Mouse (Mus musculus) gastrocnemius, adult 18-20 months (tissue): ENCODE data around the gene Capn1. TPM values are rescaled to one million over a fixed set of nuclear protein-coding genes. Genes with fewer than 3 reads are reported as not detected.

Source experiments
- DNase-seq: peaks from one replicate; pipeline ENCODE4 v3.0.0; 2021; ENCODE audit warnings: low spot score
- total RNA-seq, 2 experiments: library from RNA; stranded (reverse); gene quantifications; 2 replicates each; pipeline ENCODE4 v1.2.3; 2021

The Capn1 gene
- total RNA-seq, 2 experiments from 2014 or later, result 89.8 to 91.1 TPM

DNA sequence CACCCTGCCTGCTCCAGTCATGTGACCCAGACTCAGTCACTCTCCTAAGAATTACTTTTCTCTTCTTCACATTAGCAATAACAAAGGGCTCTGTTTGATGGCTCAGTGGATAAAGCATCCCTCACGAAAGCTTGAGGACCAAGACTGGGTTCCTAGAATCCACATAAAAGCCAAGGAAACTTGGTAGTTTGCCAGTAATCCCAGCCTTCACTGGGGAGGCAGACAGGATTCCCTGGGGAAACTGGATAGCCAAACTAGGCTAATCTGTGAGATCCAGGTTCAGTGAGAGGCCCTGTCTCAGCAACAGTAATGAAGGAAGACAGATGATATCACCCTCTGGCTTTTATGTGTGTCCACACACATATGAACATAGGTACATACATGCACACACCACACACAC lies 24.8 kb downstream of the Capn1 start:
- DNase-seq, result no peak

DNA sequence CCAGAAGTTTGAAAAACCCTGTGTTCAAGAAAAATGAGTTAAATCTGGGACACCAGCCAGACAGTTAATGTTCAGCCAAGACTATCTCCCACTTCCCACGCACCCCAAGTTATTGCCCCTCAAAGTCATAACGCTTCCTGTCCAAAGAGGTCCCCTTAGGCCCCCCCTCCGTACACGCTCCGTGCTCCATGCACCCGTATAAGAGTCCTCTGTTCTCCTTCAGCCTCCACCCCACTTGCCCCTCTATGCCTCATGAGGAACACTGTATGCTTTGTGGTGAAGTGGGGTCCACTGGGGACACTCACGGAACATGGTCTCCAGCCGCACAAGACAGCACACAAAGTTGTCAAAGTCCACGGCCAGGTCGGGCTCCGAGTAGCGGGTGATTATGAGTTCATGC lies 25.7 kb downstream of the Capn1 start:
- no peak for DNase-seq

DNA sequence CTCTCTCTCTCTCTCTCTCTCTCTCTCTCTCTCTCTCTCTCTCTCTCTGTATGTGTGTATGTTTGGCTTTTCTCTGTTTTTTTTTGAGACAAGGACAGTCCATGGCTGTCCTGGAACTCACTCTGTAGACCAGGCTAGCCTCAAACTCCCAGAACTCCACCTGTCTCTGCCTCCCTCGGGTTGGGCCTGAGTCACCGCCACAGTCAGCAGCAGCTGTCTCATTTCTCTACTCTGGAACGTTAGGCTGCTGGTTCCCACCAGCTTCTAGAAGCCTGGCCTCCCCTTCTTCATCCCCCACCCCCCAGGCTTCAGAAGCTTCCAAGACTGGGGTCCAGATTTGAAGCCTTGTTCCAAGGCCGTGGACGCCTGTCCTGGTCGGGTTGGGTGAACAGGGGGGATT lies 26.1 kb downstream of the Capn1 start:
- no peak for DNase-seq

DNA sequence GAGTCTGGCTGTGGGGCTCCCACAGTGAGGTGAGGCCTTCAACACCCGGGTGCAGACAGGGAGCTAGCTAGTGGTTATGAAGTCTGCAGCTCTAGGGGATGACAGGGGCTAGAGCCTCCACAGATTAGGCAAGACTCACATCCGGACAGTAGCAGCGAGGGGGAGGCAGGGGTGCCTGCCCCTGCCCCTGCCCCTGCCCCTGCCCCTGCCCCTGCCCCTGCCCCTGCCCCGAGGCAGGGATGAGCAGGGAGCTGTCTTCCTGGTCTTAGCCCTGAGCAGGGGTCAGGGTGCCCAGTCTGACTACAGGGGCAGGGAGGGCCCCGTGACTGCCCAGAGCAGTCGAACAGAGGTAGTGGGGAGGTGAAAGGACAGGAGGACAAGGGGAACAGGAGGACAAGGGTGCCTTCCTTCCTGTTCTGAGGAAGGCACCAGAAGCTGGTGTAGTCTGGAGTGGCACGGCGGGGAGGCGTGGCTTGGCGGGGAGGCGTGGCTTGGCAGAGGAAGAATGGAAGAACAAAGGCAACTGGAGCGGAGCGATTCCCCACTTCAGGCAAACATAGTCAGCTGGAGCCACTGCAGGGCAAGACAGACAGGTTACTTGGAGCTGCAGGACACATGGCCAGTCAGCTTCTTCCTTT lies 26.8 kb downstream of the Capn1 start:
- DNase-seq, result peak; percentile 38

DNA sequence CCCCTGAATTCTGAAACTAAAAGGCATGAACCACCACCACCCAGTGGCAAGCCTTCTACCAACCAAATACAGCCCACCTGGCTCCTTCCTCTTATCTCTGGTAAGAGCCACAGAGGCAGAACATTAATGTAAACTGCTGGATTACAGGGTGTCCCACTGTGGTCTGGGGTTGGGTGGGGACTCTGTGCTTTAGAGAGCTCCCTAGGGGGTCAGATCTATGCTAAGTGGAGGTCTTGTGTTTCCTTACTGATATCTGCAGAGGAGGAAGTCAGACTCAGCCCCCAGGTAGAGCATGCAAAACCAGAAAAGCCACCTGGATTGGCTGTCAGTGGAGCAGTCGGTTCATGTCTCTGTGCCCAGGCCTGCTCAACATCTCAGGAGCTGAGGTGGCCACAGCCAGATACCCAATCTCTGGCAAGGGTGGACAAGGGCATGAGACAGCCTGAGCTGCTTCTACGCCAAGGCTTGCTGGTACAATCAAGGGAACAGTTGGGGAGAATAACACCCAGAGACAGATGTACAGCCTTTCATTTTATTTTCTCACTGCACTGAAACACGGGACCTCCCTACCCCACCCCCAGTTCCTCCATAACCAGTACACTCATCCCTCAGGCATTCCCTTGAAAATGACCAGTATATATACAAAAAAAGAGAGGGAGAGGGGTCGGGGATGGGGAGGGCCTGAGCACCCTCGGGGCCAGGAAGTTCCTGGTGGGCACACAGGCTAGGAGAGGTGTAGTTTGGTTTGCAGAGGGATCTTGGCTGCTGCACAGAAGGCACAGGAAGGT lies 27.5 kb downstream of the Capn1 start:
- no peak for DNase-seq

DNA sequence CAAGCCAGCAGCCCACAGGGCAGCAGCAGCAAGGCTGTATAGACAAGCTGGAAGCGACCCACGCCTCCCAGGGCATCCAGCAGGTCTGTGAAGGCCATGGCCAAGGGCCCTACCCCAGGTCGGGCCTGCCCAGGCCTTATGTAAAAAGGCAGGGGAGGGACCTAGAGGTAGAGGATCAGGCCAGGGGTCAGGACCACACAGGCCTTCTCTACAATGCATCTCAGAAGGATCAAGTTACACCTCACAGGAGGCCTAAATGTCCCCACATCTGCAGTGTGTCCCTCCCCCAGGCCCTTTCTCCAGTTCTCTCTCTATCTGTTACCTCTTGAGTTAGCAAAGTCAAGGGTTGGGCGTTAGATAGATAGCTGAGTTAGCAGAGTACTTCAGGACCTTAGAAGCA lies 29.7 kb downstream of the Capn1 start, which contains the start of gene Slc22a20:
Gene Slc22a20, minus strand, starts transcription at position 101 of the 400 bp plus-strand sequence.
- no peak for DNase-seq

DNA sequence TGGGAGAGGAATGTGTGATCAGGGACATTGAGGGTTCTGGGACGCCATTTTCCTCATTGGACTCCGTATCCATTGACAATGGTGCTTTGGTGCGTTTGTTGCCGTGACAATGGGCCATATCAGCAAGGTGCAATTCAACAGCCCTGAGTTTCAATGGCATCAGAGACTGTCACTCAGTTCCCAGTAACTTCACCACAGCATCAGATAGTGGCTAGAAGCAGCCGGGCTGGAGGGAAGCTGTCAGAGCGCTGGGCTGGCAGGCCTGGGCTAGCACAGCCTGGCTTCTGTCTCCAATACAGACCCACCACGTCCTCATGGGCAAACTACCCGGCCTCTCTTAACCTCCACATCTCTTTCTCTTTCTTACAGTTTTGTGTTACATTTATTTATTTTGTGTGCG lies 35.2 kb downstream of the Capn1 start:
- DNase-seq, result no peak

DNA sequence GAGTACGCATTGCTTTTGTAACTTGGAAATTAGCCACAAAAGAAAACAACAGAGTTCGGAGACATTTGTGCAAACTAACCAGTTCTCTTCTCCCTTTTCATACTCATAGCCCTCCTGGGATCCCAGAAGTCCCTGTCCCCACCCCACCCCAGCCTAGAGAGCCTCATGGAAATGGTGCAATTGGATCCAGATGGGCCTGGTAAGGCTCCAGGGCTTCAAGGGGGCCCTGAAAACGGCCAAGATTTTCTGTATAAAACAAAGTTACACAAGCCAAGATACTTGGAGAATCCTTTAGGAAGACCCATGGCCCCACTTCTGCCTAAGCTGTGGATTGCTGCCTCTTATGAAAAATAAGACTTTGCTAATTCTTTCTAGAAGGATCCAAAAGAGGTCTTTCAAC lies 38.0 kb downstream of the Capn1 start:
- peak; percentile 61 for DNase-seq

DNA sequence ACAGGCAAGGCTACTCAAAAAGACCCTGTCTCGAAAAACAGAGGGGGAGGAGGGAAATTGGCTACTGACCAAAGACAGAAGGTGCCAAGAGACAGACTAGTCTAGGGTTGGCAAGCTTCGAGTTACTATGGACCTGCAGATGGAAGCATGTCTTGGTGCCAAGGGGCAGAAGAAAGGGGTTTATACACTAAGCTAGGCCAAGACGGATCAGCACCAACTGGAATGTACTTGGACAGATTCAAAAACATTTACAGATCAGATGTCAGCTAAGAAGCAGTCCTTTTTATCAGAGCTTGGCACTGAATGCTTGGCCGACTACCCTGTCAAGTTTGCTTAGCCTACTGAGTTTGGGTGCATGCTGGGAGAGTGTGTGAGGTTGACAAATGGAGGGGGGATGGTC lies 40.0 kb downstream of the Capn1 start:
- DNase-seq, result no peak

DNA sequence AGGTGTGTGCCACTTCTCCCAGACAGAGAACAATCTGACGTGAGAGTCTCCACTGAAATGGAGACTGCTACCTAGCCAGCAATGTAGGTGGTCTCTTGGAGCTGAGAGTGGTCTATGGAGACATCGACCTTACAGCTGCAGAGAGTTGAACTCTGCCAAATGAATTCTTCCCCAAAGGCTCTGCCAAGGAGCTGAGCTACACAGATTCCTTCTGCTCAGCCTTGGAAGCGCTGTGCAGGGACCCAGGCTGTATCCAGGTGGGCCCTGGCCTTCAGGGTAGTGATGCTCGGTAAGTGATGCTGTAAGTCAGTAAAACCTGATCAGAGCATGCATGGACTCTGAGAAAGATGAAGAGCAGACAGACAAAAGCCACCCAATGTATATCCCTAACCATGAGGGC lies 40.6 kb downstream of the Capn1 start:
- DNase-seq, result no peak

DNA sequence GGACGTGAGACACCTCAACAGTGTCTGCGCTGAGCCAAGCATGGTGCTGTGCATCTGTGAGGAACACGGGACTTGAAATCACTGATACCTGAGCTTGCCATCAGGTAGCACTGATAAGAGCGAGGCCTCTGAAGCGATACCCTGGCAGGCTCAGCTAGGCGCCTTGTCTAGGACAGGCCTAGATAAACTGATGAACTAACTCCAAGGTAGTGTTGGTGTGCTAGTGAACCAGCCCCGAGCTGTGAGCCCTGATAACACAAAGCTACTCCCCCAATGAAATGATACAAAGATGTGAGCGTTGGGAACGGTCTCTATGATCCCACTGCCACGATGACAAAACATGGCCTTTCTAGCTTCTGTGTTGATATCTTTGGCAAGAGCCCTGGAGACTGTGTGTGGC lies 48.0 kb downstream of the Capn1 start:
- no peak for DNase-seq

DNA sequence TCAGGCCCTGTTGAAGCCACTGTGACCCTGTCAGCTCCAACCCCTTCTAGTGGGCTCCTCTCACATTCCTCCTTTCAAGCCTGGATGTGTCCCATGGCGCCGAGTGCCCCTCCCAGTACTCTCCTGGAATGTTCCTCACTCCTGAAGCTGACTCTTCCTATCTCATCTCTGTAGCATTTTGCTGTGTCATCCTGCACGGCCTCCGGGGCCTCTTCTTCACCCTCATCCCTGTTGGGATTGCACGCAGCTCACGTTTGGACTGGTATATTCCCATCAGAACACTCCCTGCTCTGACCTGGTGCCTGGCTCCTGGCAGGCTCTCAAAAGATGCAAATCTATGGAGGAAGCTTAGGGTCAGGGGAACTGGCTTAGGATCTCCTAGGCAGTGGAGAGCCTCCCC lies 48.9 kb downstream of the Capn1 start:
- DNase-seq, result no peak

DNA sequence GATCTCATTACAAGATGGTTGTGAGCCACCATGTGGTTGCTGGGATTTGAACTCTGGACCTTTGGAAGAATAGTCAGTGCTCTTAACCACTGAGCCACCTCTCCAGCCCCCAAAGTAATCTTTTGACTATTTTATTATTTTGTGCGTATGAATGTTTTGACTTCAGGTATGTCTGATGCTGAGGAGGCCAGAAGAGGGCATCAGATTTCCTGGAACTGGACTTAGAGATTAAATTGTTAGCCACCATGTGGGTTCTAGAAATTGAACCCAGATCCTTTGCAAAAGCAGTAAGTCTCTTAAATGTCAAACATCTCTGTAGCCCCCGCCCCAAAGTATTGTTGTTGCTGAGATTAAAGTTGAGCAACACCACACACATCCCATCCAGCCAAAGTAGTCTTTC lies 49.8 kb downstream of the Capn1 start:
- no peak for DNase-seq

DNA sequence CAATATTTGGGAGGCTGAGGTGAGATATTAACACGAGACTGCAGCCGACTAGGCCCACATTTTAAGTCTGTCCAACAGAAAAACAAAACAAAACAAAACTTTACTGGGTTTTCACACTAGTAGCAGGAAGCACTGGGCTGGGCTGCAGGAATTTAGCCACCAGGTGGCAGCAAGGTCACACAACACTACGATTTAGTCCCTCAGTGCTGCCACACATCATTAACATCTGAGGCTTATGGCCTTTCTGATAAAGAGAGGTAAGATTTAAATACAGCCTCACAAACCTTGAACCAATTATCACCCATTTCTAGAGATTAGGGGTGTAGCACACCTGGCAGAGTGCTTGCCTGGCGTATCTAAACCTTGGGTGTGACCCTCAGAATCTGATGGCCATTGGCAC lies 50.4 kb downstream of the Capn1 start:
- peak; percentile 78 for DNase-seq

DNA sequence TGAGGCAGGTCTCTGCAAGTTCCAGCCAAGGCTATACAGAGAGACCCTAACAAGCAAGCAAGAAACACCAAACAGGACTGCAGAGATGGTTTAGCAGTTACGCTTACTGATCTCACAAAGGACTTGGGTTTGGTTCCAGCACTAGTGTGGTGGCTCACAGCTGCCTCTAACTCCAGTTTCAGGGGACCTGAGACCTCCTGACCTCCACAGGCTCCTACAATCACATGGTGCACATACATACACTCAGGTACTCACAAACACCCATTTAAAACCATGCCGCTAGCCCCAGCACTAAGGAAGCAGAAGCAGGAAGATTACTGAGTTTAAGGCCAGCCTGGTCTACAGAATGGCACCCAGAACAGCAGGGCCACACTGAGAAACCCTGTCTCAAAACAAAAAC lies 50.9 kb downstream of the Capn1 start:
- DNase-seq, result no peak

DNA sequence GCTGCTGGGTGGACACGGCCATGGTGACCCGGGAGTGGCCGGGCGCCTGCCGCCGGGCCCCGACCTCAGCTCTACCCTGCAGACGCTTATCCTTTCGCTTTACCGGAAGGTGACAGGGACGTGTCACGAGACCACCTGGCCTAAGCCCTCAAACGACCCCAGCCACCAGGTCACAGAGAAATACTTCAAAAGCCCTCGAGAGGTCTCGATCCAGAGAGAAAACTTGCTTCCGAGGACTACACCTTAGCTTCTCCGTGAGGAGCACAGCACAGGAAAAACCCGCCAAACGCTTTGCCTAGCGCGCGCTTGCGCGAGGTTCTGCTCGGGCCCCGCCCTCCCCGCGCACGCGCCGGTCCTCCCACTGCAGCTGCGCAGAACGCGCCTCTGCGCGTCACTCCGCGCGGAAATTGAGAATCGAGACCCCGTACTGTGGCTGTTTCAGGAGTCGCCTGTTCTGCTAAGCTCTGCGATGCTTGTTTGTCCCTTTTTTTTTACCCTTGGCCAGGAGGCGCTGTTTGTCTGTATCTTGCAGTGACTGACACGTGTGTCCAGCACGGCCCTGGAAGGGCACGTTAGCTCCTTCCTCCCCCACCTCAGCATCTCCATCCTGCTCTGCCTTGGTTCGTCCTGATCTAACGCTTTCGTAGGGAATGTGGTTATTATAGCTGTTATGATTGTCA lies 51.7 kb downstream of the Capn1 start, which contains the start of gene Pola2:
Gene Pola2, minus strand, starts transcription at position 320 of the 680 bp plus-strand sequence.
- DNase-seq, result peak; percentile 86

DNA sequence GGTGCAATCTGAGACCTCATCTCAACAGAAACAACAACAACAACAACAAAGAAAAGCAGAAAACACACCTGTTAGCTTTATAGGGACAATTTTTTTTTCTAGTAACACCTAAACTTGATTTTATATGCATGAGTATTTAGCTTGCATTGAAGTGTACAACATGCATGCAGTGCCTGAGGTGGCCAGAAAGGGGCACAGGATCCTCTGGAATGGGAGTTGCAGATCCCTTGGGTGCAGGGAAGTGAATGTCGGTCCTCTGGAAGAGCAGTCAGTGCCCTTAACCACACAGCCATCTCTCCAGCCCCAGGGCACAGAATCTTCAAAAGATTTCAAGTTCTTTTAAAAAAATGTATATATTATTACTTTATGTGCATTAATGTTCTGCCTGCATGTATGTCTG lies 53.0 kb downstream of the Capn1 start:
- no peak for DNase-seq

DNA sequence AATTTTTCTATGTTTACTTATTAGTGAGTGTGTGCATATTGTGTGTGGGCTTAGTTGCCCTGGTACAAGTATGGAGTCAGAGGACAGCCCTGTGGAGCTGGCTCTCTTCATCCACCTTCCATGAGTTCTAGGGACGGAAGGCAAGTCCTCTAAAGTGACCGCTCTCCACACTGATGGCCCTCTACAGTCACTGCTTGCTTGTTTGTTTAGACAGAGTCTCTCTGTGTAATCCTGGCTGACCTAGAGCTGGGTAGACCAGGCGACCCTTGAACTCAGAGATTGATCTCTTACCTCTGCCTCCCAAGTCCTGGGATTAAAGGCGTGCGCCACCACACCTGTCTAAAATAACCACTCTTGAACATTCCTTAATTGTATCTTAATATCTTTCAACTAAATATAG lies 58.3 kb downstream of the Capn1 start:
- no peak for DNase-seq

DNA sequence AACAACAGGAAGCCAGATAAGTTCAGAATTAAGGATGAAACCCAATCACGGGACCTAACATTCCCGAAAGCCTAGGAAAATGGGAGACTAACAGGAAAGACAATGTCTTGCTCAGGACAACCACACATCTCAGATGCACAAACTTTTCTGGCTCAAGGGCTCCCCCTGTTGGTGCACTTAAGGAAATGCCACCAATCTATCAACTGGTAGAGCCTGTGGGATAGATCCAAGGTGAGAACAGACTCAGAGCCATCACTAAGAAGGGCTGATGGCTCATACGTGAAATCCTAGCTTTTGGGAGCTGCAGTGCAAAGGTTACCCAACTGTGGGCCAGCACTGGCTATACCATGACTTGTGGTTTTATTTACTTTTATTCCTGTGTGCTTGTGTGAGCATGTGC lies 59.0 kb downstream of the Capn1 start:
- peak; percentile 90 for DNase-seq

DNA sequence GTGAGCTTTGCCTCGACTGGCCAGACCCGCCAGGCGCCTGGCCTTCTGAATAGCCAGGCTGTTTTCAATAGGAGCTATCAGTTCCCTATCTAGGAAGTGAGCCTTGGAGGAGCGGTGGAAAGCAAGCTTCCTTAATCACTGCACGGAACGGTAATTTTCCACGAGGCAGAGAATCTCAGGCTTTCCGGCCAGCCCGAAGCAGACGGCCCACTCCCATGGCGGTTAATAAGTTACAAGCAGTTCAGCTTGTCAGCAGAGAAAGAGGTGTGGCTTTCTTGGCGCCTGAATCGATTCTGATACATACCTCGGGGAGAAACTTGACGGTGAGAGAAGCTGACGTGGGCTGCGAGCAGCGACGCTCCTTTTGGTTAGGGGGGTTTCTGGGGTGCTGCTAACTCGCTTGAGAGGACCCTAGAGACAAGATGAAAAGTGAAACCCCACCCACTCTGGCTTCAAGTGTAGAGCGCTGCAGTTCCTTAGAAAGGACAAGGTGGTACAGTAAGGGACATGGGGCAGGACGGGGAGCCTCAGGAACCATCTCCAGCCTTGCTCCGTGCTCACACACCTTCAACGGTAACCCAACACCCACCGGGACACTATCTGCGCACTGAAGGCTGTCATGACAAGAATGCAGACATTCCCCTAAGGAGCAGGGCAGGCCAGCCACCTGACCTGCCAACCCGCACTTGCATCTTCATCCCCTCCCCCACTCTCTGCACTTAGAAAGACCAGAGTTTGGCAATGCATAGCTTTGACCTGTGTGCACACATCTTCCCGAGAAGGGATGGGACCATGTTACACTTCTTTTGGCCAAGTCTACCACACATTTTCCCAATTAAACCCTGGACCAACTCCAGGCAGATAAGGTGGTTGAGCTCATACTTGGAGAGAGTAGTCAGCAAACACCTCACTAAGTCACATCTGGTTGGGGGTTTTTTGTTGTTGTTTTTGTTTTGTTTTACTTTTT lies 59.7 kb downstream of the Capn1 start:
- no peak for DNase-seq

DNA sequence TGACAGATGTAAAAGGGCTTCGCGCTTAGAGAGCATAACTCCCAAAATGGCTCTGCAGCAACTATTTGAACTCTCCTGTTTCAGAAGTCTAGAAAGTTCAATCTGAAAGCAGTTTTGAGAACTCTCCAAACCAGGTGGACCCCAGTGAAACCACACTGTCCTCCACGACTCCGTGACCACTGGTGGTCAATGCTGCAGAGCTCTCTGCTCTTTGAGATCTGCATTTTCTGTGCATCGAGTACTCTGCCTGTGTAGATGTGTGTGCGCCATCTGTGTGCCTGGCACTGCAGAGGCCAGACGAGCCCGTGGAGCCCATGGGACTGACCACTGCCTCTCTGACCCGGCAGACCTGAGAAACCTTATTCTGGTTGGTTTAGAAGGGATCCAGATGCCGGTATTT lies 60.8 kb downstream of the Capn1 start:
- DNase-seq, result no peak
